Mouse (Mus musculus): ENCODE results near the gene Hnrnpu.
A peak's percentile ranks its signal among the peaks of the same experiment; 100 is the strongest.
"Not testable (repeated sequence)": the region's sequence is repeated elsewhere in the genome, so short reads cannot be mapped to it uniquely, and the experiment has no call there.

The Hnrnpu gene

DNA sequence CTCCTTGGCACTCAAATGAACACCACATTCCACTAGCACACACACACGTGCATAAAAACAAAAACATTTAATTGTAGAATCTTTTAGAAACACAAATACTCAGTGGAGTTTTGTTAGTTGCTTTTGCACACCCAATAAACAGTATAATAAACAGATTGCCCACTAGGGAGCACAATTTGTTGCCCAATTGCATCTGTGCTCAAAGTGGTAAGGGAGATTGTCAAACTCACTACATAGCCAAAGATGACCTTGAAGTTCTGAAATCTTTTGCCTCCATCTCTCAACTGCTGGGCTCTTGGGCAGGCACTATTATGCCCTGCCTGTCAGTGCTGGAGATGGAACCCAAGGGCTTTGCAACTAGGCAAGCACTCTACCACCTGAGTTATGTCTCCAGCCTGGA is 27.5 kb downstream of the Hnrnpu start:
- DNase-seq: no peak

DNA sequence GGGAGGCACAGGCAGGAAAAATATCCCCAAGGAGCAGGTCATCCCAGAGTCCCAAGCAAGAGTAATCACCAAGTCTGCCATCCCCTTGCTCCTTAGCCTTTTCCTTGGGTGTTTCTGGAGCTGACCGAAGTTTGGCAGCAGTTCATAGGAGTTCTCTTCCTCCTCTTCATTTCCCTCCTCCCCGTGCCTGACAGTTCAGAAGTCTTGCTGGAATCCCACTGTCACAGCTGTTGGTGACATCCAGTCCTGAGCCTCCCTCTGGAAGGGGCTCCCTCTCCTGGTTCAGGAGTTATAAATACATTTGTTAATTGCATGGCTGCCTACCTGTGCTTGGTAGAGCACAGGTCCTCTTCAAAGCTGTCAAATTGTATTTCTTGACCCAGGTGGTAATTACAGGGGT is 28.1 kb downstream of the Hnrnpu start:
- DNase-seq: no peak

DNA sequence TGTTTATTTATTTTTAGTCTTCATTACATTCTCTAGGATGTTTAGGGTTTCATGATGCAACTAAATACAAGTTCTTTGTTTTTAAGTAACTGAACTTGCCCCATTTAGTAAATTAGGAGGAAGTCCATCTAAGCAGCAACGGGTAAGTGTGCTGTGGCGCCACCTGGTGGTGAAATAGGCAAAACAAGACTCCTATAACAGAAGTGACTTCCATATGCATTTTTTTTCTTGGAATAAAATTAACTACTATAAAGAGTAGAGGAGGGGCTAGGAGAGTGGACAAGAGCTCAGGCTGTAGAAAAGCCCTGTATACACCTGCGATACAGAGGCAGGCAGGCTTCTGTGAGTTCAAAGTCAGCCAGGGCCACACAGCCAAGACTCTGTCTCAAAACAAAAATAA is 34.2 kb downstream of the Hnrnpu start:
- peak; percentile 87 for DNase-seq

DNA sequence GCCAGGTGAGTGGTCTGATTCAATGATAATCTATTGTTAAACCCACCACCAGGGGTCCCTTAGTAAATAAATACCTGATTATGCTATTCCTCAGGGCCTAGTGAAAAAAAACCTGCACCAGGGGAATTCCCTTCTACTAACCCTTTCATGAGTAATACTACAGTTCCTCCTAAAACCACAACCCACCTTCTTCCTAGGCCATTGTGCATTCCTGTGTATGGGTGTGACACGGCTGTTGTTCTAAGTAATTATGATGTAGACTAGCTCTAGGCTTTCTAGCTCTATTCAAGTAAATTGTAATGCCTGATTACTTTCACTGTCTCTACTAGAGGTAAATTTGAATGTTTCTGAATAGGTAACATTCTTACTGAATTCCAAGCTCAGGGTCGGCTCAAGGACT is 36.3 kb downstream of the Hnrnpu start:
- DNase-seq: not testable (repeated sequence)

DNA sequence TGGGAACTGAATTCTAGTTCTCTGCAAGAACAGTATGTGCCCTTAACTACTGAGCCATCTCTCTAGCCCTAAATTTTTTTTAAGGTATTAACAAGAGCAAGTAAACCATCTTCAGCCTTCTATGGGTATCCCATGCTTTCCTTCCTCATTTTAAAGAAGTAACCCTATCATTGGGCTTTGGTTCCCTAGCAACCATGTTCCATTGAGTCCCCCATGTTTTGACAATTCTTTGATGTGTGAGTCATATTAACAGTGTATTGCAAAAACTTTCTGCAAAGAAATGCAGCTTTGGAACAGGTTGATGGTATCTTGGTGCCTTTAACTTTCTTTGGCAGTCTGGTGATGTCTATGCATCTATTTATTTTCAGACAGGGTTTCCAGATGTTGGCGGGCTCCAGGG is 43.5 kb downstream of the Hnrnpu start:
- no peak for DNase-seq

DNA sequence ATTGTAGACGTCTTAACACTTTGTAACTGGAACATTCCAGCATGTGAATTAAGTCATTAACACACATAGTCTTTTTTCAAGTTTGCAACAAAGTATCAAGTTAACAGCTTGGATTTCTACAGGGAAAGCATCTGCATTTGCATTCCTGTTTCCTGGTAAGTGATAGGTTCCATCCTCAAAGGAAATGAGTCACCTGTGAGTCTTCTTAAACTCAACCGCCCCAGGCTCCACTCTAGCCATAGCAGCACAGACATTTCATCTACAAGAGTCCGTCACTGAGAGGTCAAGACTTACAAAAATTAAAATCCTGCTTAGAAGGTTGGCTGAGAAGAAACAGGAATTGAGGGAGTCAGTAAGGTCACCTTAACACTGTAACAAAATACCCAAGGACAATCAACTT is 45.9 kb downstream of the Hnrnpu start:
- no peak for DNase-seq

DNA sequence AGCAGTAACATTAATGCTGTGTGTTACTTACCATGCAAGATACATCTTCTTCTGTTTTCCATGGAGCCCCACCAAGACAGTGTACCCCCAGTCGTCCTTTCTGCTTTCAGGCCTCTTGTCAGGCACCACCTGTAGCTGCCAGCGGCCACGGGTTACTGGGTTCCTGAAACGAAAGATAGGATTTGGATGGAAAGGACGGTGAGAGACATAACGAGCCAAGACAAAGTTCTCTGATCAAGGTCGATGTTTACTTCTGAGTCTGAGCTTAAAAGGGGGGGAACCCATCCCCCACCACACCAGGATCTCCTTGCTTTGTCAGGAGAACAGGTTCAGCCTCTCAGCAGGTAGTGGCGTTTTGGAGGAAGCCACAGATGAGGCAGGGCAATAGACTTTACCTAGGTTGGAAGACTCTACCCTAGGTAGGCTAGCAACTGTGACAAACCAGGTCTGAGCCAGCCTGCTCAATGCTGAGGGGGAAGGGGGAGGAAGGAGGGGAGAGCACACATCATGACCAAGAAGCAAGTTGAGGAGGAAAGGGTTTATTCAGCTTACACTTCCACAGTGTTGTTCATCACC is 49.9 kb downstream of the Hnrnpu start:
- DNase-seq: no peak

DNA sequence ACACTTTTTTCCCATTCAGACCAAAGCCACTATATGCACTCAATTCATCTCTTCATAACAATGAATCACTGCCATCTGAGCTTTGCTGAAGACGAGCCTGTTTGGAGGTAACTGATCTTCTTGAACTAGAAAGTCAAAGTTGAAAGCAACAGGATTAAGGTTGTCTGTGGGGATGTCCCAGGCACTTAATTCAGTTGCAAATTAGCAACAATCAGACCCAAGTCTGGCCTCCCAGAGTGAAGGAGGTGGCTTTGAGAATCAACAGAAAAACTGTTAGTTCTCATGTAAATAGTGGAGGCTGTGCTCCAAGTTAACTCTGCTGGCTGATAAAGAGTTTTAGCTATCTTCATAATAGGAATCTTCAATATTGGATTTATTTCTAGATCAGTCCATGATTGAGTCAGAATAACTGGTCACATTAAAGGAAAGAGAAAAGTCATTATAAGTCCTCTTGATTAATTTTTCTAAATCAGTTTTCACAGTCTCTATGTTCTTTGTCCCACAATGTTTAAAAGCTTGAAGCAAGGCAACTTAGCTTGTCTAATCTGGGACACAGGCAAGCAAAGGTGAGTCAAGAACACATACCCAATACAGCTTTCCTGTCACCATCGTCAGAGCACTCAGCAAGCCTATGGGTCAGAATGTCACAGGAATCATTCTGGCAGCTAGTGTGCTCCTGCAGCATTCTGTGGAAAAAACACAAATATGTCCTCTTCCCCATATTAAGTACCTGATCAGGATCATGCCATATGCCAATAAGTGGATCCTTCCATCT is 53.5 kb downstream of the Hnrnpu start:
- no peak for DNase-seq

DNA sequence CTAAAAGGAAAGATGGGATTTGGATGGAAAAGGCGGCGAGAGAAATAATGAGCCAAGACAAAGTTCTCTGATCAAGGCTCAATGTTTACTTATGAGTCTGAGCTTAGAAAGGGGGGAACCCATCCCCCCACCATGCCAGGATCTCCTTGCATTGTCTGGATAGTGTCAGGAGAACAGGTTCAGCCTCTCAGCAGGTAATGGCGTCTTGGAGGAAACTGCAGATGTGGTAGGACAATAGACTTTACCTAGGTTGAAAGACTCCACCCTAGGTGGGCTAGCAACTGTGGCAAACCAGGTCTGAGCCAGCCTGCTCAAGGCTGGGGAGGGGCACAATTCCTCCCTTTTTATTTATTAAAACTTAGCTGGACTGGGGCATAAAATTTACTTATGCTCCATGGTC is 54.3 kb downstream of the Hnrnpu start:
- DNase-seq: not testable (repeated sequence)

DNA sequence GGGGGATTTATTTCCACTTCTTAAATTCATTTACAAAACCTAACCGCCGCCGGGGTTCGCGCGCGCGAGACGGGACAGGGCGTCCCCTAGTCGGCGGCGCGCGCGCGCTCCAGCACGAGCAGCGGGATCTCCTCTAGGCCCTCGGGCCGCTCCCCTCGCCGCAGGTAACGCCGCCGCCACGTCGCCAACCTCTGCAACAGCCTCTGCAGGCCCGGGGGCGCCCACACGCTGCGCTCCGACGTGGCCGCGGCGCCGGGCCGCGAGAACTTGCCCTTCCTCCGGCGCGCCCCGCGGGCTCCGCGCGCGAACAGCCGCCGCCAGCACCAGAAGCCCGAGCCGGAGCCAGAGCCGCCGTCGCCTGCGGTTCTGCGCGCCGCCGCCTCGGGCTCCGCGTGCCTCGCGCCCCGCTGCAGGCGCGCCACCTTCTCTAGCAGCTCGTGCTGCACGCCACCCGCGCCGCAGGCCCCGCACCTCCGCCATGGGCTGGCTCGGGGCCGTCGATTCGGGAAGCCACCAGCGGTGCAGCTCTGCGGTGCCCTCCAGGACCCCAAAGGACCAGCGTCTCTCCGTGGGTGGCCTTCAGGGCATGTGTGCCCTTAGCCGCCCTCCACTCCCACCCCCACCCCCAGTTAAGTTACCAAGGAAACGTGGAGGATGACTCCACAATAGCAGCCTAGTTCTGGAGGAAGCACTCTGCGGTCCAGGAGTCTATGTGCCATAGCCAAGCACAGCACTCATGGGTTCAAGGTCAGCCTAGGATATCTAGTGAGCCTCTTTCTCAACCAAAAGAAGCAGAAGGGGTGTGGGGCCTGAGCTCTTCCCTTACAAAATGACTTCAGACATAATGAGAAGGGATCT is 61.3 kb downstream of the Hnrnpu start:
- DNase-seq: peak; percentile 54

DNA sequence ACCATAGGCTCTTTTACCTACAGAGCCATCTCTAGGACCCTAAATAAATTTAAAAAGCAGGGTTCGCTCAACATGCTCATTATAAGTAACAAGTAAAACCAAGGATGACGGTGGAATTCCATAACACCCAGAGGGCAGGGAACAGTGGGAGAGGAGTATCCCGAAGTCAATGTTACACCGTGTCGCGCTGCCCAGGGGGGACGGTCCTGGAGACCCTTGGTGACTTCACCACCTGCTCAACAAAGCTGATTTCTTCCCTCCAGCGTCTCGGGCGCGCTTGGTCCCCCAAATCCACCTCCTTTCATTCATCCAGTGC is 61.9 kb downstream of the Hnrnpu start:
- no peak for DNase-seq

DNA sequence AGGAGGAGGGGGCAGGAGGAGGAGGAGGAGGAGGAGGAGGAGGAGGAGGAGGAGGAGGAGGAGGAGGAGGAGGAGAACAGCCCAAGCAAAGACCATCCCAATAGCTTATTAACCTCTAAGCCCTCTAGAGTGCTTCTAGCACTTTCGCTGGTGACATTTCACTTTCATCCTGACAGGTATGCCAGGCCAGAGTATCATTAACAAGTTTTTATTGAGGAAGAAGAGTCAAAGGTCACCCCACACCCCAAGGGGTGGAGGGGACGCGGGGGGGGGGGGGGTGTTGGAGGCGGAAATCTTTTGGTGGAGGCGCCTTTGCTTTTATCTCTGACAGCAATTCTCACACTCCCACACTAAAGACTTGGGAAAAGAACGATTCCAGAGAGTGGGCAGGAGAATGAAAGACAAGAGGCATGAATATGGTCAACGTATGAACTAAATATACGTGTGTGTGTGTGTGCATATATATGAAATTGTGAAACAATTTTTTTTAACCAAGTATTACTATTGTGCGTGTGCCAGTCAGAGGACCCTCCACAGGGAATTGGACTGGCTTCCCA is 62.3 kb downstream of the Hnrnpu start:
- no peak for DNase-seq
